Mouse (Mus musculus) forebrain, embryonic 16.5 days (tissue): ENCODE measurements at regions not wholly inside any gene's neighbourhood (a gene's known extent, or its start where the extent isn't known, plus 50 kb on each side); places are given as distances from the start of the nearest gene placed in this dataset.
"Not testable (repeated sequence)": the region's sequence is repeated elsewhere in the genome, so short reads cannot be mapped to it uniquely, and the experiment has no call there.

Source experiments
- ATAC-seq: fragments of 200-750 bp; cut with Nextera tagmentation; 2 replicates; pipeline ENCODE4 v1.8.0; 2017; ENCODE audit warnings: mild to moderate bottlenecking, moderate library complexity
- H3K27ac ChIP-seq: fragments of 300-500 bp; sonication (generic); 2 replicates; pipeline ENCODE4 v1.5.1; 2014; ENCODE audit warnings: low read length, control low read depth
- H3K27me3 ChIP-seq: fragments of 300-500 bp; sonication (generic); replicated peaks from 2 replicates; pipeline ENCODE4 v1.6.1; 2014; ENCODE audit warnings: low read length; ENCODE audit not compliant: control insufficient read depth, insufficient read depth
- H3K36me3 ChIP-seq: fragments of 300-500 bp; sonication (generic); 2 replicates; pipeline ENCODE4 v1.6.1; 2014; ENCODE audit not compliant: control insufficient read depth, insufficient read depth
- H3K4me1 ChIP-seq: fragments of 300-500 bp; sonication (generic); replicated peaks from 2 replicates; pipeline ENCODE4 v1.6.1; 2014; ENCODE audit warnings: low read length; ENCODE audit not compliant: control insufficient read depth, insufficient read depth
- H3K4me2 ChIP-seq: fragments of 300-500 bp; sonication (generic); 2 replicates; pipeline ENCODE4 v1.6.1; 2014; ENCODE audit warnings: mild to moderate bottlenecking, low read length, control low read depth
- H3K4me3 ChIP-seq: fragments of 300-500 bp; sonication (generic); replicated peaks from 2 replicates; pipeline ENCODE4 v1.5.1; 2014; ENCODE audit warnings: mild to moderate bottlenecking, low read length, control low read depth
- H3K9ac ChIP-seq: fragments of 300-500 bp; sonication (generic); replicated peaks from 2 replicates; pipeline ENCODE4 v1.6.1; 2014; ENCODE audit warnings: low read depth, low read length, control low read depth
- H3K9me3 ChIP-seq: fragments of 300-500 bp; sonication (generic); 2 replicates; pipeline ENCODE4 v1.6.1; 2016; ENCODE audit warnings: low read length; ENCODE audit not compliant: control insufficient read depth
- WGBS: fragments of 180-500 bp; shearing (Covaris S2); extraction: QIAGEN DNeasy Blood & Tissue Kit; methylation state at CpG from one replicate; pipeline ENCODE4 v1.1.7; 2014; 5-methylcytosine and 5-hydroxymethylcytosine counted together

- Histone ChIP-seq H3K36me3 (no peaks in the 10 kb centered on the region), H3K27me3 (no peaks in the 10 kb centered on the region)
- 16% methylated on average over 10 of the region's 10 CpGs for WGBS
Observed at GRCm38 (mm10) chr15:8782131-8782507, 71.6 kb upstream of the Slc1a3 start.

GRCm38 (mm10) chr15:8781159-8782130 lies 70.9 kb upstream of the Slc1a3 start:
- H3K4me3 ChIP-seq, result no peak overlapping the region
- no peaks in the 10 kb centered on the region for H3K27me3 ChIP-seq
- H3K27ac ChIP-seq, result peak overlapping the region; percentile 35
- H3K4me1 ChIP-seq, result peaks cover 14% of the 10 kb centered on the region
- no peak overlapping the region for H3K4me2 ChIP-seq
- 25% methylated on average over 28 of the region's 28 CpGs for WGBS
- H3K9ac ChIP-seq, result no peak overlapping the region
- no peaks in the 10 kb centered on the region for H3K9me3 ChIP-seq
- peak; percentile 78 for ATAC-seq
- no peaks in the 10 kb centered on the region for H3K36me3 ChIP-seq

More at GRCm38 (mm10) chr15:8782131-8782507, 71.6 kb upstream of the Slc1a3 start:
- peak overlapping the region; percentile 50; the same call in 1 of the 2 replicates for H3K27ac ChIP-seq
- peaks cover 14% of the 10 kb centered on the region for H3K4me1 ChIP-seq
- no peak overlapping the region for H3K9ac ChIP-seq
- no peak overlapping the region for H3K4me3 ChIP-seq
- H3K9me3 ChIP-seq, result no peaks in the 10 kb centered on the region
- ATAC-seq, result peak; percentile 9
- H3K4me2 ChIP-seq, result no peak overlapping the region

- Histone ChIP-seq H3K9me3 (no peaks in the 10 kb centered on the region), H3K27ac (peak overlapping the region; percentile 26), H3K4me3 (no peak overlapping the region), H3K27me3 (no peaks in the 10 kb centered on the region), H3K36me3 (no peaks in the 10 kb centered on the region), H3K4me2 (no peak overlapping the region), H3K9ac (no peak overlapping the region), H3K4me1 (peaks cover 7% of the 10 kb centered on the region)
- ATAC-seq, result no peak
- WGBS, result 30% methylated on average over 5 of the region's 5 CpGs
Observed at GRCm38 (mm10) chr15:8780371-8780866, 69.9 kb upstream of the Slc1a3 start.

GRCm38 (mm10) chr15:8767624-8768571 lies 57.3 kb upstream of the Slc1a3 start:
- Histone ChIP-seq H3K27me3 (no peaks in the 10 kb centered on the region), H3K4me1 (no peaks in the 10 kb centered on the region), H3K9ac (no peak overlapping the region), H3K36me3 (no peaks in the 10 kb centered on the region), H3K27ac (no peak overlapping the region), H3K4me2 (no peak overlapping the region), H3K4me3 (no peak overlapping the region), H3K9me3 (no peaks in the 10 kb centered on the region)
- no peak for ATAC-seq
- WGBS, result 95% methylated on average over 16 of the region's 16 CpGs

GRCm38 (mm10) chr15:8766208-8766607 lies 55.6 kb upstream of the Slc1a3 start:
- ATAC-seq, H3K4me2 ChIP-seq, H3K9me3 ChIP-seq, H3K36me3 ChIP-seq, H3K4me1 ChIP-seq, H3K4me3 ChIP-seq, H3K9ac ChIP-seq, H3K27me3 ChIP-seq, H3K27ac ChIP-seq: not testable (repeated sequence)

GRCm38 (mm10) chr15:8761741-8762271 lies 51.2 kb upstream of the Slc1a3 start:
- Histone ChIP-seq H3K4me2 (no peak overlapping the region), H3K36me3 (no peaks in the 10 kb centered on the region), H3K9me3 (no peaks in the 10 kb centered on the region), H3K27me3 (no peaks in the 10 kb centered on the region), H3K9ac (no peak overlapping the region), H3K4me3 (no peak overlapping the region), H3K4me1 (no peaks in the 10 kb centered on the region), H3K27ac (no peak overlapping the region)
- WGBS, result 57% methylated on average over 9 of the region's 9 CpGs
- ATAC-seq, result no peak

- Histone ChIP-seq H3K36me3 (no peaks in the 10 kb centered on the region), H3K4me2 (no peak overlapping the region), H3K27ac (no peak overlapping the region), H3K27me3 (no peaks in the 10 kb centered on the region), H3K4me1 (peaks cover 4% of the 10 kb centered on the region; the same call in 1 of the 2 replicates), H3K9me3 (no peaks in the 10 kb centered on the region), H3K4me3 (no peak overlapping the region), H3K9ac (no peak overlapping the region)
- 85% methylated on average over 5 of the region's 5 CpGs for WGBS
- ATAC-seq, result no peak
Observed at GRCm38 (mm10) chr15:8761132-8761531, 50.6 kb upstream of the Slc1a3 start.
